Mouse (Mus musculus): ENCODE measurements around the gene Gpr152.
"Not testable (repeated sequence)": the region's sequence is repeated elsewhere in the genome, so short reads cannot be mapped to it uniquely, and the experiment has no call there.

Gpr152 gene

GRCm38 (mm10) chr19:4131768-4132167 is 7.8 kb upstream of the Gpr152 start:
- no peak for DNase-seq

- DNase-seq, result no peak
Measured at GRCm38 (mm10) chr19:4134354-4134753, 5.2 kb upstream of the Gpr152 start.

- not testable (repeated sequence) for DNase-seq
Measured at GRCm38 (mm10) chr19:4135229-4135962, 4.2 kb upstream of the Gpr152 start.

- DNase-seq, result not testable (repeated sequence)
Measured at GRCm38 (mm10) chr19:4135963-4136345, 3.6 kb upstream of the Gpr152 start.

- no peak for DNase-seq
Measured at GRCm38 (mm10) chr19:4136463-4136862, 3.1 kb upstream of the Gpr152 start.

- DNase-seq, result no peak
Measured at GRCm38 (mm10) chr19:4137913-4138312, 1.7 kb upstream of the Gpr152 start.

- DNase-seq, result no peak
Measured at GRCm38 (mm10) chr19:4140147-4140546, 560 bp downstream of the Gpr152 start.

GRCm38 (mm10) chr19:4142416-4143173 is 3.0 kb downstream of the Gpr152 start:
- no peak for DNase-seq

- DNase-seq, result no peak
Measured at GRCm38 (mm10) chr19:4143759-4144268, 4.2 kb downstream of the Gpr152 start, which contains the start of gene Cabp4. TSS of gene Cabp4 (minus strand) at chr19:4144033.

- no peak for DNase-seq
Measured at GRCm38 (mm10) chr19:4144550-4145498, 5.2 kb downstream of the Gpr152 start.

- DNase-seq, result no peak
Measured at GRCm38 (mm10) chr19:4145936-4146335, 6.3 kb downstream of the Gpr152 start.

- no peak for DNase-seq
Measured at GRCm38 (mm10) chr19:4146366-4147021, 6.9 kb downstream of the Gpr152 start.

GRCm38 (mm10) chr19:4147022-4147405 is 7.4 kb downstream of the Gpr152 start:
- no peak for DNase-seq

- no peak for DNase-seq
Measured at GRCm38 (mm10) chr19:4147782-4148490, 8.3 kb downstream of the Gpr152 start.

- peak; percentile 99 for DNase-seq
Measured at GRCm38 (mm10) chr19:4148491-4148806, 8.9 kb downstream of the Gpr152 start, which contains the start of gene Coro1b. TSS of gene Coro1b (plus strand) at chr19:4148619.

GRCm38 (mm10) chr19:4148819-4149218 is 9.2 kb downstream of the Gpr152 start:
- DNase-seq, result peak; percentile 41 to 58

- no peak for DNase-seq
Measured at GRCm38 (mm10) chr19:4149283-4149682, 9.7 kb downstream of the Gpr152 start.

GRCm38 (mm10) chr19:4149764-4150461 is 10.3 kb downstream of the Gpr152 start:
- no peak for DNase-seq

- DNase-seq, result peak in 1 of 2 experiments; percentile 55
Measured at GRCm38 (mm10) chr19:4150567-4151487, 11.2 kb downstream of the Gpr152 start.

GRCm38 (mm10) chr19:4151488-4151860 is 11.9 kb downstream of the Gpr152 start:
- no peak for DNase-seq
